Mouse (Mus musculus): ENCODE measurements around the gene Safb2.

- no peak for TF ChIP-seq POLR2A (IDR thresholded peaks at IDR 0.05; ENCODE audit: low read depth, low read length)
- no peak for TF ChIP-seq CTCF (IDR thresholded peaks at IDR 0.05; ENCODE audit: borderline replicate concordance, insufficient read depth, low read length)
These were observed 61.6 kb downstream of the Safb2 start for GRCm38 (mm10) chr17:56522744-56523143.
